Mouse (Mus musculus) spleen, postnatal 4 days (tissue): ENCODE measurements around the gene Syt11.
"Not testable (repeated sequence)": the region's sequence is repeated elsewhere in the genome, so short reads cannot be mapped to it uniquely, and the experiment has no call there.

Source experiments
- DNase-seq, 2 experiments: peaks; one replicate each; pipeline ENCODE4 v3.0.0; 2022; ENCODE audit warnings: low spot score in 2 of 2

The Syt11 gene

GRCm38 (mm10) chr3:88736556-88736955, 38.4 kb downstream of the Syt11 start:
- no peak for DNase-seq

DNA sequence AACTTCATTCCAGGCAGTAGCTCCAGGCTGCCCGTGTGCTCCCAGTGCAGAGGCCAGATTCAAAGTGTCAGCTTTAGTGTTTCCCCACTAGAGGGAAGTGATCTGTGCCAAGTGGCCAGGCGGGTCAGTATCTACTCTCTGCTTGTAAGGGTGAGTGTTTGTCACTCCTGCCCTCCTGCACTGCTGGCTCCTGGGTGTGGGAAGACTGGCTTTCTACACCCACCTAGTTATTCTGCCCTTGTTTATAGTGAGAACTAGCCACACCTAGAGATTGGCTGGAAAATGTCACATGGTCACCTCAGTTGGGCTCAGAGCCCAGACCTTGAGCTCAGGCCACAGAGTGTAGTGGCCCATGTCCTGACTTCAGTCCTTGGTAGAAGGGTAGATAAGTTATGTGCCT, 55.9 kb downstream of the Syt11 start:
- DNase-seq: no peak

DNA sequence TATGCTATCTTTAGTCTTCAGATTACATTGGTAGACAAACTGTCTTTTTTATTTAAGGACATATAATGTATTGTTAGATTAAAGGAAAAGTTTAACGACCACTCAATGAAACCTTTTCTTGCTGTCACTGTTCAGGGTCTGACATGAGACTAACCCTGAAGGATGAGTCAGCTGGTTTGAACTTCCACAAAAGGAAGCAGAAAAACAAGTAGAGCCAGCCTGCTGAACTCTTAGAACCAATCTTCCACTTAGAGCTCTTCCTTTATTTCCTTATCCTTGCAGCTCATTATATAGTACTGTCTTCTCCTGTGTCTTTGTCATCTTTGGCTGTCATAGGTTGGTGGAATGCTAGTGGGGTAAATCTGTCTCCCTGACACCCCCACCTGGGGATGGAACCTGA, 57.1 kb downstream of the Syt11 start:
- DNase-seq: no peak

DNA sequence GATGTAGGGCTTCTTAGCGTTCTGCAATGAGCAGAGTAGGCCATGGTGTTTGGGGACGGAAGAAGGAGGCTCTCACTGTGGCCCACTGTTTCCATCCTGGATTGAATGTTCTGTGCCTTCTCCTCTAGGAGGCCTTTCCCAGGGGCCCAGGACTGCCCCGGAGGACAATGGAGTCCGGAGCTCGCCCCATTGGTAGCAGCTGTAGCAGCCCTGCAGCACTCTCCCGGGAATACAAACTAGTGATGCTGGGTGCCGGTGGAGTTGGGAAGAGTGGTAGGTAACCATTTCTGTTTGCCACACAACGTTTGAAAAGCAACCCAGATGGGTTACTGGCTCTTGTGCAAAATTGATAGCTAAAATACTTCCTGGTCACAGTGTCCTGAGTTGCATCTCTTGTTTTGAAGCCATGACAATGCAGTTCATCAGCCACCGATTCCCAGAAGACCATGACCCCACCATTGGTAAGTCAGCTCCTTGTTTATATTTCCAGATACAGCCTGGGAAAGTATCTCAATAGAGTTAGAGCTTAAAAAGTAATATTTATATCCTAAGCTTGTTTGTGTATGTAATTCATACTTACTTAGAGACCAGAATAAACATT, 57.7 kb downstream of the Syt11 start:
- peak; percentile 24 to 72 for DNase-seq

DNA sequence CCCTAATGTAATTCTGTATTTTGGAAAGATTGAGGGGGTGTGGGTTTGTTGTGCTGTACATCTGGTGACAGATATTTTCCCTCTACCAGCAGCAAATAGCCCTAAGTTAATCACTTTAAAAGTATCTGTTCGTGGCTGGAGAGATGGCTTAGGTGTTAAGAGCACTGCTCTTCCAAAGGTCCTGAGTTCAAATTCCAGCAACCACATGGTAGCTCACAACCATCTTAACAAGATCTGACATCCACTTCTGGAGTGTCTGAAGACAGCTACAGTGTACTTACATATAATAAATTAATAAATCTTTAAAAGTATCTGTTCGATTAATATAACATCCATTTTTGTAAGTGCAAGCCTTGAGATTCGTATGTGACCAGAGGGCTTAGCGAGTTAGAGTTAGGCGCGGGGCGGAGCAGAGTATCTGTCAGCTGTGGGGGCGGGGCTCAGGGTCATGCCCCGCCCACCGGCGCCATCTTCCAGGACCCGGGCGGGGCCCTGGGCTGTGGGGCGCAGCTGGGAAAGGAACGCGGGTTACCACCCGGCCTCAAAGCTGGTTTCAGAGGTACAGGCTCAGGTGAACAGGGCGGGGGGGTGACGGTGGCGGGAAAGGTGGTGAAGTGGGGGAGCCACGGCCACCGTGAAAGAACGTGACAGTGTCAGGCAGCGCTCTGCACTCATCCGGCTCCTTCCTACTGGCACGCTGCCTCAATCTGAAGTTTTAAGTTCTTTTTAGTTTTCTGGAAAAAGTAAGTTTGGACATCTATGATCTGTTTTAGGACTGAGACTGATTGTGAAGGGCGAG, 58.4 kb downstream of the Syt11 start, which contains the start of gene Rit1:
Gene Rit1, plus strand, starts transcription at position 440 of the 799 bp plus-strand sequence.
- DNase-seq: peak; percentile 90 to 95

GRCm38 (mm10) chr3:88715716-88716115, 59.2 kb downstream of the Syt11 start:
- not testable (repeated sequence) for DNase-seq

GRCm38 (mm10) chr3:88714725-88715124, 60.2 kb downstream of the Syt11 start:
- no peak for DNase-seq

DNA sequence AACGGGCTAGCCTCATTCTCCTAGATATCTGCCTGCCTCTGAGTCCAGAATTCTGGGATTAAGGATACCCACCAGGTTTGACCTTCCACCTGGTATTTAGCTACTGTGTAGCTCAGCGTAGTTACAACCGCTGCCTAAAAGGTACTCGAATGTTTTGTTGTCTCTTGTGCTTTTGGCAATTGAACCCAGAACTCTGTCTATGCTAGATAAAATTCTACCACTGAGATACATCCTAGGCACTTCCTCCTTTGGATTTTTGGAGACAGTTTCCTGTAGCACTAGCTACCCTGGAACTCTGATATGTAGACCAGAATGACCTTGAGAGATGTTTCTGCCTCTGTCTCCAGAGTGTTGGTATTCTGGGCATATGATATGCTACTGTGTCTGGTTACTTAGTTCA, 61.3 kb downstream of the Syt11 start:
- DNase-seq: no peak

GRCm38 (mm10) chr3:88701222-88701621, 73.7 kb downstream of the Syt11 start:
- no peak for DNase-seq

DNA sequence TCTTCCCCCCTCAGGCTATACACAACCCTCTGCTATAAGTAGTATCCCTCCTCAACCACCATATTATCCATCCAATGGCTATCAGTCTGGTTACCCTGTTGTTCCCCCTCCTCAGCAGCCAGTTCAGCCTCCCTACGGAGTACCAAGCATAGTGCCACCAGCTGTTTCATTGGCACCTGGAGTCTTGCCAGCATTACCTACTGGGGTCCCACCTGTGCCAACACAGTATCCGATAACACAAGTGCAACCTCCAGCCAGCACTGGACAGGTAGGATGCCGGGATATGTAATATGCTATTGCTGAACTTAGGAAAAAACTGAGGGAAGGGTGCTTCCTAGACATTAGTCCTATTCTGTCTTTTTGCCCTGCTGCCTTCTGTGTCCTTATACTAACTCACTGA, 74.7 kb downstream of the Syt11 start:
- DNase-seq: no peak

DNA sequence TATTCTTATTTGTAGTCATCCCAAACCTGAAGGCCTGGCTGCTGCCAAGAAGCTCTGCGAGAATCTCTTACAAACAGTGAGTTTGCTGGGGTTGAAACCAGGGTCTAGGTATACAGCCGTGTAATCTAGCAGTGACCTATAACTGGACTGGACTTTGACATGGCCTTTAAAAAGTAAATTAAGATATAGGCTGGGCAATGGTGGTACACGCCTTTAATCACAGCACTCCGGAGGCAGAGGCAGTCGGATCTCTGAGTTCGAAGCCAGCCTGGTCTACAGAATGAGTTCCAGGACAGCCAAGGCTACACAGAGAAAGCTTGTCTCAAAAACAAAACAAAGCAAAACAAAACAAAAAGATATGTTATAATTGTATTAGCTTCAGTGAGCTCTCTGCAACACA, 76.1 kb downstream of the Syt11 start:
- DNase-seq: no peak

- DNase-seq: no peak
Observed at GRCm38 (mm10) chr3:88698051-88698450, 76.9 kb downstream of the Syt11 start.

GRCm38 (mm10) chr3:88695545-88695944, 79.4 kb downstream of the Syt11 start:
- no peak for DNase-seq
